Mouse (Mus musculus) kidney, adult 2 months (tissue): ENCODE measurements at regions not wholly inside any gene's neighbourhood (a gene's known extent, or its start where the extent isn't known, plus 50 kb on each side); places are given as distances from the start of the nearest gene placed in this dataset.

Source experiments
- CTCF ChIP-seq: fragments of 200-500 bp; conservative IDR thresholded peaks from 2 replicates; pipeline ENCODE4 v1.5.1; 2011; ENCODE audit warnings: low read depth, mild to moderate bottlenecking, control low read depth, low read length, moderate library complexity, mixed read lengths; ENCODE audit not compliant: insufficient read depth, insufficient read length
- POLR2A ChIP-seq: fragments of 200-500 bp; IDR thresholded peaks from one replicate; pipeline ENCODE4 v1.6.1; 2011; ENCODE audit warnings: low read depth, low read length, control low read depth

- TF ChIP-seq POLR2A (no peak), CTCF (no peak)
These were observed 121.8 kb upstream of the Tyw5 start for GRCm38 (mm10) chr1:57528703-57529102.
